Mouse (Mus musculus) liver, embryonic 16.5 days (tissue): ENCODE results near the gene Exosc5. TPM values are rescaled to one million over a fixed set of nuclear protein-coding genes. Genes with fewer than 3 reads are reported as not detected.

ENCODE experiments used
- ATAC-seq: fragments of 200-750 bp; cut with Nextera tagmentation; 2 replicates; pipeline ENCODE4 v1.8.0; 2017; ENCODE audit warnings: low read depth, mild to moderate bottlenecking, moderate number of reproducible peaks, moderate library complexity
- H3K27ac ChIP-seq: fragments of 300-500 bp; sonication (generic); 2 replicates; pipeline ENCODE4 v1.5.1; 2014; ENCODE audit warnings: mild to moderate bottlenecking, low read length
- H3K27me3 ChIP-seq: fragments of 300-500 bp; sonication (generic); 2 replicates; pipeline ENCODE4 v1.6.1; 2014; ENCODE audit warnings: low read depth, low read length, mixed read lengths; ENCODE audit not compliant: control insufficient read depth, insufficient read depth
- H3K36me3 ChIP-seq: fragments of 300-500 bp; sonication (generic); 2 replicates; pipeline ENCODE4 v1.6.1; 2014; ENCODE audit warnings: mild to moderate bottlenecking; ENCODE audit not compliant: control insufficient read depth, insufficient read depth
- H3K4me1 ChIP-seq: fragments of 300-500 bp; sonication (generic); 2 replicates; pipeline ENCODE4 v1.6.1; 2014; ENCODE audit warnings: low read depth, low read length, mixed read lengths; ENCODE audit not compliant: control insufficient read depth
- H3K4me2 ChIP-seq: fragments of 300-500 bp; sonication (generic); 2 replicates; pipeline ENCODE4 v1.6.1; 2014; ENCODE audit warnings: low read depth, low read length, mixed read lengths
- H3K4me3 ChIP-seq: fragments of 300-500 bp; sonication (generic); 2 replicates; pipeline ENCODE4 v1.5.1; 2014; ENCODE audit warnings: low read depth, mild to moderate bottlenecking, low read length
- H3K9ac ChIP-seq: fragments of 300-500 bp; sonication (generic); 2 replicates; pipeline ENCODE4 v1.6.1; 2014; ENCODE audit warnings: low read depth, low read length
- H3K9me3 ChIP-seq: fragments of 300-500 bp; sonication (generic); replicated peaks from 2 replicates; pipeline ENCODE4 v1.6.1; 2016; ENCODE audit warnings: low read length; ENCODE audit not compliant: control insufficient read depth
- WGBS: fragments of 180-500 bp; shearing (Covaris S2); extraction: QIAGEN DNeasy Blood & Tissue Kit; methylation state at CpG from one replicate; pipeline ENCODE4 v1.1.7; 2014; ENCODE audit not compliant: insufficient replicate concordance; 5-methylcytosine and 5-hydroxymethylcytosine counted together
- polyA plus RNA-seq: library from polyadenylated mRNA; unstranded; fragments of >200 nt; fragmentation: Nextera tagmentation; extraction: Ambion mirVana; gene quantifications from 2 replicates; pipeline ENCODE4 v1.2.1, GENCODE M21; 2015

Gene Exosc5
- 39.1 and 40.7 TPM in 2 replicates for polyA plus RNA-seq

GRCm38 (mm10) chr7:25658657-25659472, at the start of gene Exosc5, which contains the start of gene Bckdha:
TSS of gene Exosc5 (plus strand) at chr7:25659164.
TSS of gene Bckdha (minus strand) at chr7:25658981.
- H3K4me1 ChIP-seq, result peaks cover 24% of the 10 kb centered on the region

GRCm38 (mm10) chr7:25610056-25610455, 48.9 kb upstream of the Exosc5 start:
- Histone ChIP-seq H3K27me3 (no peaks in the 10 kb centered on the region), H3K9me3 (no peaks in the 10 kb centered on the region), H3K9ac (no peak overlapping the region), H3K36me3 (no peaks in the 10 kb centered on the region), H3K27ac (no peak overlapping the region), H3K4me1 (no peaks in the 10 kb centered on the region; the same call in 1 of the 2 replicates), H3K4me3 (no peak overlapping the region), H3K4me2 (no peak overlapping the region)
- WGBS, result 21% methylated on average over 6 of the region's 6 CpGs
- ATAC-seq, result no peak

More at GRCm38 (mm10) chr7:25658657-25659472, at the start of gene Exosc5, which contains the start of gene Bckdha:
- peak within 1 kb of the TSS; percentile 89 for H3K4me2 ChIP-seq
- WGBS, result under 1% methylated on average over 50 of the region's 50 CpGs
- peak within 1 kb of the TSS; percentile 83 for H3K27ac ChIP-seq
- ATAC-seq, result peak; percentile 97
- no peaks in the 10 kb centered on the region for H3K9me3 ChIP-seq
- H3K27me3 ChIP-seq, result no peaks in the 10 kb centered on the region
- peak within 1 kb of the TSS; percentile 86 for H3K4me3 ChIP-seq
- H3K36me3 ChIP-seq, result no peaks in the 10 kb centered on the region
- H3K9ac ChIP-seq, result peak within 1 kb of the TSS; percentile 68

- Histone ChIP-seq H3K4me2 (no peak overlapping the region), H3K4me1 (no peaks in the 10 kb centered on the region; the same call in 1 of the 2 replicates), H3K27me3 (no peaks in the 10 kb centered on the region), H3K36me3 (no peaks in the 10 kb centered on the region), H3K27ac (no peak overlapping the region), H3K4me3 (no peak overlapping the region), H3K9ac (no peak overlapping the region), H3K9me3 (no peaks in the 10 kb centered on the region)
- ATAC-seq, result no peak
- WGBS, result 51% methylated on average over 7 of the region's 7 CpGs
These were observed 47.5 kb upstream of the Exosc5 start for GRCm38 (mm10) chr7:25611501-25611900.

- ATAC-seq, result no peak
- WGBS, result 70% methylated on average over 5 of the region's 5 CpGs
These were observed 44.9 kb upstream of the Exosc5 start for GRCm38 (mm10) chr7:25614086-25614485.

GRCm38 (mm10) chr7:25614831-25615705, 43.9 kb upstream of the Exosc5 start:
- no peak overlapping the region for H3K4me3 ChIP-seq
- no peaks in the 10 kb centered on the region for H3K27me3 ChIP-seq
- H3K36me3 ChIP-seq, result no peaks in the 10 kb centered on the region
- H3K4me2 ChIP-seq, result no peak overlapping the region
- peaks cover 12% of the 10 kb centered on the region for H3K4me1 ChIP-seq
- no peak for ATAC-seq
- H3K9me3 ChIP-seq, result no peaks in the 10 kb centered on the region
- 57% methylated on average over 21 of the region's 21 CpGs for WGBS
- no peak overlapping the region for H3K9ac ChIP-seq
- no peak overlapping the region for H3K27ac ChIP-seq

More at GRCm38 (mm10) chr7:25614086-25614485, 44.9 kb upstream of the Exosc5 start:
- no peaks in the 10 kb centered on the region for H3K27me3 ChIP-seq
- H3K4me3 ChIP-seq, result no peak overlapping the region
- no peak overlapping the region for H3K27ac ChIP-seq
- no peak overlapping the region for H3K9ac ChIP-seq
- no peak overlapping the region for H3K4me2 ChIP-seq
- no peaks in the 10 kb centered on the region for H3K9me3 ChIP-seq
- H3K4me1 ChIP-seq, result peaks cover 5% of the 10 kb centered on the region
- no peaks in the 10 kb centered on the region for H3K36me3 ChIP-seq

GRCm38 (mm10) chr7:25615706-25616011, 43.3 kb upstream of the Exosc5 start, which contains the start of gene Erich4:
TSS of gene Erich4 (minus strand) at chr7:25615892.
- Histone ChIP-seq H3K9me3 (no peaks in the 10 kb centered on the region), H3K27me3 (no peaks in the 10 kb centered on the region), H3K27ac (no peak within 1 kb of the TSS), H3K4me2 (no peak within 1 kb of the TSS), H3K4me1 (peaks cover 12% of the 10 kb centered on the region), H3K9ac (no peak within 1 kb of the TSS), H3K36me3 (no peaks in the 10 kb centered on the region), H3K4me3 (no peak within 1 kb of the TSS)
- WGBS, result 50% methylated on average over 5 of the region's 5 CpGs
- ATAC-seq, result no peak

GRCm38 (mm10) chr7:25617376-25618160, 41.4 kb upstream of the Exosc5 start:
- Histone ChIP-seq H3K9ac (no peak overlapping the region), H3K27me3 (no peaks in the 10 kb centered on the region), H3K36me3 (no peaks in the 10 kb centered on the region), H3K27ac (no peak overlapping the region), H3K4me1 (peaks cover 12% of the 10 kb centered on the region), H3K4me3 (no peak overlapping the region), H3K9me3 (no peaks in the 10 kb centered on the region), H3K4me2 (no peak overlapping the region)
- no peak for ATAC-seq
- 63% methylated on average over 10 of the region's 10 CpGs for WGBS

GRCm38 (mm10) chr7:25618865-25619721, 39.9 kb upstream of the Exosc5 start, which contains the start of gene Dmac2:
TSS of gene Dmac2 (plus strand) at chr7:25619414.
- ATAC-seq, result peak; percentile 93
- 1% methylated on average over 53 of the region's 53 CpGs for WGBS
- H3K36me3 ChIP-seq, result no peaks in the 10 kb centered on the region
- peaks cover 12% of the 10 kb centered on the region for H3K4me1 ChIP-seq
- peak within 1 kb of the TSS; percentile 61 for H3K9ac ChIP-seq
- H3K4me3 ChIP-seq, result peak within 1 kb of the TSS; percentile 76
- no peak within 1 kb of the TSS for H3K27ac ChIP-seq
- H3K27me3 ChIP-seq, result no peaks in the 10 kb centered on the region
- H3K9me3 ChIP-seq, result no peaks in the 10 kb centered on the region
- peak within 1 kb of the TSS; percentile 80 for H3K4me2 ChIP-seq
